Mouse (Mus musculus) cortical plate, adult 2 months (tissue): ENCODE data around the gene Fgf14. TPM values are rescaled to one million over a fixed set of nuclear protein-coding genes. Genes with fewer than 3 reads are reported as not detected.
A peak's percentile ranks its signal among the peaks of the same experiment; 100 is the strongest.

ENCODE experiments used
- H3K27ac ChIP-seq: fragments of 200-500 bp; 2 replicates; pipeline ENCODE4 v1.5.1; 2012; ENCODE audit warnings: low read length, control low read depth, inconsistent platforms; ENCODE audit not compliant: insufficient read depth
- H3K4me1 ChIP-seq: fragments of 200-500 bp; 2 replicates; pipeline ENCODE4 v1.6.1; 2011; ENCODE audit warnings: low read length; ENCODE audit not compliant: control insufficient read depth, insufficient read depth
- H3K4me3 ChIP-seq: fragments of 200-500 bp; 2 replicates; pipeline ENCODE4 v1.5.1; 2011; ENCODE audit warnings: mild to moderate bottlenecking, low read length, control low read depth; ENCODE audit not compliant: insufficient read depth
- CTCF ChIP-seq: fragments of 200-500 bp; IDR thresholded peaks from 2 replicates; pipeline ENCODE4 v1.5.1; 2011; ENCODE audit warnings: mild to moderate bottlenecking, control low read depth, low read length; ENCODE audit not compliant: insufficient read depth; ENCODE audit errors: extremely low read depth
- POLR2A ChIP-seq: fragments of 200-500 bp; IDR thresholded peaks from 2 replicates; pipeline ENCODE4 v1.6.1; 2011; ENCODE audit warnings: mild to moderate bottlenecking, low read length, control low read depth; ENCODE audit not compliant: insufficient read depth; ENCODE audit errors: extremely low read depth
- polyA plus RNA-seq: library from polyadenylated mRNA; depleted of rRNA; stranded (reverse); fragments of >200 nt; gene quantifications from 2 replicates; pipeline ENCODE4 v1.2.3, GENCODE M21; 2012; rRNA removed

Fgf14 gene
- 22.8 and 24.8 TPM in 2 replicates for polyA plus RNA-seq

GRCm38 (mm10) chr14:124676506-124677177, at the start of gene Fgf14:
Gene Fgf14 (minus strand): TSS chr14:124677127.
- H3K4me1 ChIP-seq: no peaks in the 10 kb centered on the region; the same call in 1 of the 2 replicates
- TF ChIP-seq POLR2A (no peak), CTCF (no peak)
- peak within 1 kb of the TSS; percentile 49 for H3K27ac ChIP-seq
- H3K4me3 ChIP-seq: peak within 1 kb of the TSS; percentile 98

GRCm38 (mm10) chr14:124677379-124677778, 452 bp upstream of the Fgf14 start:
- Histone ChIP-seq H3K27ac (no peak overlapping the region), H3K4me3 (peak overlapping the region; percentile 98), H3K4me1 (no peaks in the 10 kb centered on the region; the same call in 1 of the 2 replicates)
- TF ChIP-seq POLR2A (peak; percentile 97), CTCF (no peak)

GRCm38 (mm10) chr14:124675654-124676505, 1.0 kb downstream of the Fgf14 start:
- Histone ChIP-seq H3K4me1 (no peaks in the 10 kb centered on the region; the same call in 1 of the 2 replicates), H3K27ac (peak overlapping the region; percentile 55), H3K4me3 (peak overlapping the region; percentile 98)
- TF ChIP-seq CTCF (no peak), POLR2A (peak; percentile 89; the same call in 1 of the 2 replicates)

- TF ChIP-seq POLR2A (no peak), CTCF (no peak)
- no peaks in the 10 kb centered on the region; the same call in 1 of the 2 replicates for H3K4me1 ChIP-seq
- peak overlapping the region; percentile 55 for H3K27ac ChIP-seq
- H3K4me3 ChIP-seq: peak overlapping the region; percentile 98
Observed at GRCm38 (mm10) chr14:124675142-124675653, 1.7 kb downstream of the Fgf14 start.

GRCm38 (mm10) chr14:124674536-124675141, 2.3 kb downstream of the Fgf14 start:
- Histone ChIP-seq H3K4me3 (peak overlapping the region; percentile 98), H3K4me1 (no peaks in the 10 kb centered on the region; the same call in 1 of the 2 replicates), H3K27ac (no peak overlapping the region; the same call in 1 of the 2 replicates)
- no peak for TF ChIP-seq CTCF
- no peak for TF ChIP-seq POLR2A

- Histone ChIP-seq H3K4me1 (no peaks in the 10 kb centered on the region; the same call in 1 of the 2 replicates), H3K4me3 (no peak overlapping the region), H3K27ac (no peak overlapping the region)
- no peak for TF ChIP-seq POLR2A
- TF ChIP-seq CTCF: no peak
Observed at GRCm38 (mm10) chr14:124669739-124670138, 7.2 kb downstream of the Fgf14 start.

- Histone ChIP-seq H3K4me1 (no peaks in the 10 kb centered on the region), H3K4me3 (no peak overlapping the region), H3K27ac (no peak overlapping the region)
- TF ChIP-seq POLR2A: no peak
- no peak for TF ChIP-seq CTCF
Observed at GRCm38 (mm10) chr14:124642822-124643221, 34.1 kb downstream of the Fgf14 start.

GRCm38 (mm10) chr14:124634881-124635280, 42.0 kb downstream of the Fgf14 start:
- H3K27ac ChIP-seq: no peak overlapping the region
- H3K4me3 ChIP-seq: no peak overlapping the region
- TF ChIP-seq POLR2A (no peak), CTCF (no peak)
- no peaks in the 10 kb centered on the region; the same call in 1 of the 2 replicates for H3K4me1 ChIP-seq

- no peak overlapping the region for H3K4me3 ChIP-seq
- peaks cover 2% of the 10 kb centered on the region; the same call in 1 of the 2 replicates for H3K4me1 ChIP-seq
- peak overlapping the region; percentile 53; the same call in 1 of the 2 replicates for H3K27ac ChIP-seq
- no peak for TF ChIP-seq POLR2A
Observed at GRCm38 (mm10) chr14:124613473-124613872, 63.5 kb downstream of the Fgf14 start.
